Comparison of ENCODE assay signal across 7 mouse cellular contexts in the genomic region with DNA sequence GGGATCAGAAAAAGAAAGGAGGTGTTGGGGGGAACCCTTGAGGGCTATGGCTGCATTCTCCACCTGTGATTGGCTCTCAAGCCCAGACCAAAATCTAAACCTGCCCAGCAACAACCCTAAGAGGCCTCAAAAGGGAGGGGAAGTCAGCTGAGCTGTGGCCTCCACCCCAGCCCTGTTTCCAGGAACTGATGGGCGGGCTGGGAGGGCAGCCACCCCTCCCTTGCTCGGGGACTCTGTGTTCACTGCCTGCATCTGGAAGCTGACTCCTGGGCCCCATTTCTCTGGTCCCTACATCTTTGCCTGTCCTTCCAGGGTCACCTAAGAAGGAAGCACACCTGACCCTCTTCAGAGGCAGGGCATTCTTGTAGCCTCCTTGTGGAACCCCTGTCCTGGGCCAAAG. TPM values are rescaled to one million over a fixed set of nuclear protein-coding genes. Genes with fewer than 3 reads are reported as not detected.
DNase-seq lines count a peak whose midpoint lies in the region; ATAC-seq and TF ChIP-seq lines count a peak whose summit lies in the region.

No protein-coding gene starts in this region.

- H3K9me3 ChIP-seq in MEL (replicated peaks; ENCODE audit: insufficient read depth, low read length), result no peaks in the 10 kb centered on the region
- no peaks in the 10 kb centered on the region for H3K9me3 ChIP-seq in liver, postnatal 0 days (ENCODE audit: low read length)

- ATAC-seq in inflammation-experienced regulatory T-cells, adult 6 months, result peak; percentile 72
- ATAC-seq in liver, postnatal 0 days, result peak; percentile 89

- H3K4me1 ChIP-seq in MEL (ENCODE audit: control insufficient read depth in 1 of 2, insufficient read depth in 2 of 2, low read length in 2 of 2), result peaks cover 36 to 53% of the 10 kb centered on the region in 2 experiments
- peaks cover 54% of the 10 kb centered on the region for H3K4me1 ChIP-seq in liver, postnatal 0 days (ENCODE audit: insufficient read depth)
- H3K4me1 ChIP-seq in spleen, adult 2 months (ENCODE audit: control insufficient read depth, insufficient read depth, insufficient read length), result peaks cover 43% of the 10 kb centered on the region; the same call in 1 of the 2 replicates

- H3K27ac ChIP-seq in MEL (ENCODE audit: control insufficient read depth, low read depth, low read length), result peak overlapping the region; percentile 95
- peak overlapping the region; percentile 98 for H3K27ac ChIP-seq in liver, postnatal 0 days (ENCODE audit: low read depth)
- peak overlapping the region; percentile 88 for H3K27ac ChIP-seq in spleen, adult 2 months (ENCODE audit: insufficient read depth, low read length)

- H3K36me3 ChIP-seq in MEL (ENCODE audit: control insufficient read depth in 1 of 2, insufficient read depth in 2 of 2, low read length in 2 of 2), result peaks cover under 1 to 47% of the 10 kb centered on the region in 2 experiments; a peak in 3 of 4 replicates
- 0 out of 2 replicates have a peak, but pooled peaks cover 3% of the 10 kb centered on the region for H3K36me3 ChIP-seq in liver, postnatal 0 days (replicated peaks; ENCODE audit: insufficient read depth, low read length)
- H3K36me3 ChIP-seq in spleen, adult 2 months (ENCODE audit: control insufficient read depth, insufficient read depth, low read length), result 0 out of 2 replicates have a peak, but pooled peaks cover 1% of the 10 kb centered on the region

- TF ChIP-seq POLR2A in MEL (IDR thresholded peaks at IDR 0.05; ENCODE audit: control insufficient read depth in 1 of 2, insufficient read depth in 1 of 2, low read depth in 1 of 2, low read length in 2 of 2, poor library complexity in 1 of 2), result peak in 1 of 2 experiments; percentile 70; a peak in 2 of 4 replicates
- TF ChIP-seq POLR2A in spleen, adult 2 months (IDR thresholded peaks at IDR 0.05; ENCODE audit: low read depth, low read length), result peak; percentile 57; the same call in 1 of the 2 replicates

- 0% methylated on average over 2 of the region's 2 CpGs for WGBS in liver, postnatal 0 days (ENCODE audit: insufficient replicate concordance)
- WGBS in spleen, adult 2 months, result 0% methylated on average over 2 of the region's 2 CpGs

- TF ChIP-seq CTCF in MEL (IDR thresholded peaks at IDR 0.05 in 2 of 3, conservative IDR thresholded peaks at IDR 0.05 in 1 of 3; ENCODE audit: control insufficient read depth in 1 of 3, insufficient read depth in 1 of 3, low read depth in 2 of 3, low read length in 3 of 3, poor library complexity in 1 of 3, severe bottlenecking in 1 of 3), result no peak
- no peak for TF ChIP-seq CTCF in liver, postnatal 0 days (IDR thresholded peaks at IDR 0.05; ENCODE audit: low read depth)
- no peak for TF ChIP-seq CTCF in spleen, adult 2 months (IDR thresholded peaks at IDR 0.05; ENCODE audit: extremely low read depth, insufficient read depth, insufficient read length, insufficient replicate concordance)

- TF ChIP-seq EP300 in MEL (IDR thresholded peaks at IDR 0.05; ENCODE audit: low read depth in 1 of 2, low read length in 2 of 2), result no peak
- TF ChIP-seq EP300 in liver, postnatal 0 days (IDR thresholded peaks at IDR 0.05; ENCODE audit: low read depth), result peak; percentile 87

- H3K27me3 ChIP-seq in MEL (ENCODE audit: control insufficient read depth in 1 of 2, insufficient read depth in 2 of 2, low read length in 2 of 2), result no peaks in the 10 kb centered on the region
- no peaks in the 10 kb centered on the region for H3K27me3 ChIP-seq in liver, postnatal 0 days (ENCODE audit: insufficient read depth, low read length)
- H3K27me3 ChIP-seq in spleen, adult 2 months (ENCODE audit: control insufficient read depth, insufficient read depth, low read length), result no peaks in the 10 kb centered on the region

- H3K4me3 ChIP-seq in MEL (ENCODE audit: control insufficient read depth in 1 of 2, insufficient read depth in 1 of 2, low read depth in 2 of 2, low read length in 2 of 2), result peak overlapping the region; percentile 18 to 28; a peak in 3 of 4 replicates
- H3K4me3 ChIP-seq in liver, postnatal 0 days (ENCODE audit: low read depth, low read length), result peak overlapping the region; percentile 34
- peak overlapping the region; percentile 26; the same call in 1 of the 2 replicates for H3K4me3 ChIP-seq in spleen, adult 2 months (ENCODE audit: extremely low read depth, insufficient read depth, insufficient read length)

- peak overlapping the region; percentile 71 for H3K9ac ChIP-seq in MEL (ENCODE audit: control insufficient read depth, low read depth, low read length, poor library complexity, severe bottlenecking)
- peak overlapping the region; percentile 79 for H3K9ac ChIP-seq in liver, postnatal 0 days (replicated peaks)

- DNase-seq in MEL (ENCODE audit: low read depth, low spot score), result peak; percentile 100
- DNase-seq in adrenal gland, postnatal 14 days, result peak; percentile 86
- peak; percentile 66 for DNase-seq in gastrocnemius, postnatal 10 days
- peak; percentile 90 for DNase-seq in liver, postnatal 0 days
- peak; percentile 86 to 92 for DNase-seq in spleen, adult 2 months (ENCODE audit: low read depth in 1 of 2, low spot score in 2 of 2)
- no peak for DNase-seq in left cerebral cortex, adult 18-20 months (ENCODE audit: low spot score in 2 of 2)

- TF ChIP-seq RAD21 in MEL (IDR thresholded peaks at IDR 0.05; ENCODE audit: low read depth, low read length), result no peak

- H3K4me2 ChIP-seq in liver, postnatal 0 days (ENCODE audit: low read depth, low read length), result peak overlapping the region; percentile 73

- H3K79me2 ChIP-seq in MEL (ENCODE audit: control insufficient read depth, insufficient read depth, low read length, poor library complexity), result peaks cover 27% of the 10 kb centered on the region

TF ChIP-seq in MEL, 35 proteins besides CTCF, POLR2A, EP300 and RAD21:
- TF ChIP-seq MYC (IDR thresholded peaks at IDR 0.05; ENCODE audit: low read depth, low read length) (no peak), UBTF (IDR thresholded peaks at IDR 0.05; ENCODE audit: borderline replicate concordance, insufficient read depth, low read depth, low read length) (0 out of 2 replicates have a peak, but pooled peaks have one; percentile 32), TBP (IDR thresholded peaks at IDR 0.05; ENCODE audit: low read depth, low read length) (0 out of 2 replicates have a peak, but pooled peaks have one; percentile 33)

RNA-seq across cellular contexts. Expression of a gene that starts 13.5 kb away (rescaled TPM):
- total RNA-seq in MEL (2012; rRNA removed), result 0.03 and 0.27 TPM in 2 replicates
- polyA plus RNA-seq in MEL (2012; ENCODE audit: insufficient read depth in 1 of 2, insufficient read length in 2 of 2, low read depth in 1 of 2, low replicate concordance in 2 of 2, missing spikeins in 1 of 2), result under 1 TPM in 1 of 2 experiments, not detected in 1; 0.88 TPM
- total RNA-seq in adrenal gland, postnatal 14 days (2021), result 6.6 and 8.4 TPM in 2 replicates
- total RNA-seq in gastrocnemius, postnatal 10 days (2021), result 10 to 100 TPM; 23.9 to 26.3 TPM
- 1 to 10 TPM; 2.0 to 4.6 (median 2.2) TPM for polyA plus RNA-seq in inflammation-experienced regulatory T-cells, adult 6 months (2017; shearing (Covaris generic))
- polyA plus RNA-seq in liver, postnatal 0 days (2015; fragmentation: Nextera tagmentation; extraction: Ambion mirVana), result 2.5 and 2.6 TPM in 2 replicates
- 7.9 and 8.1 TPM in 2 replicates for polyA plus RNA-seq in spleen, adult 2 months (2012; rRNA removed)
- total RNA-seq in left cerebral cortex, adult 18-20 months (2021), result 1 to 10 TPM; 4.4 to 8.2 TPM

RNA-seq across cellular contexts. Expression of a gene that starts 15.6 kb away (rescaled TPM):
- total RNA-seq in MEL (2012; rRNA removed), result 140 and 142 TPM in 2 replicates
- polyA plus RNA-seq in MEL (2012; ENCODE audit: insufficient read depth in 1 of 2, insufficient read length in 2 of 2, low read depth in 1 of 2, low replicate concordance in 2 of 2, missing spikeins in 1 of 2), result 100 to 1,000 TPM; 156 to 211 TPM
- total RNA-seq in adrenal gland, postnatal 14 days (2021), result 151 and 187 TPM in 2 replicates
- total RNA-seq in gastrocnemius, postnatal 10 days (2021), result 100 to 1,000 TPM in 1 of 2 experiments, 10 to 100 TPM in 1; 96.8 to 111 TPM
- polyA plus RNA-seq in inflammation-experienced regulatory T-cells, adult 6 months (2017; shearing (Covaris generic)), result 10 to 100 TPM; 50.5 to 86.1 (median 61.6) TPM
- polyA plus RNA-seq in liver, postnatal 0 days (2015; fragmentation: Nextera tagmentation; extraction: Ambion mirVana), result 36.2 and 38.2 TPM in 2 replicates
- 169 and 276 TPM in 2 replicates for polyA plus RNA-seq in spleen, adult 2 months (2012; rRNA removed)
- total RNA-seq in left cerebral cortex, adult 18-20 months (2021), result 10 to 100 TPM; 59.7 to 64.1 TPM

RNA-seq across cellular contexts. Expression of a gene that starts 49.4 kb away (rescaled TPM):
- total RNA-seq in MEL (2012; rRNA removed), result 68.5 and 85.2 TPM in 2 replicates
- polyA plus RNA-seq in MEL (2012; ENCODE audit: insufficient read depth in 1 of 2, insufficient read length in 2 of 2, low read depth in 1 of 2, low replicate concordance in 2 of 2, missing spikeins in 1 of 2), result 10 to 100 TPM in 1 of 2 experiments, not detected in 1; 90.5 TPM
- total RNA-seq in adrenal gland, postnatal 14 days (2021), result 72.6 and 74.5 TPM in 2 replicates
- 10 to 100 TPM; 80.1 to 80.2 TPM for total RNA-seq in gastrocnemius, postnatal 10 days (2021)
- 10 to 100 TPM; 68.7 to 89.9 (median 76.3) TPM for polyA plus RNA-seq in inflammation-experienced regulatory T-cells, adult 6 months (2017; shearing (Covaris generic))
- polyA plus RNA-seq in liver, postnatal 0 days (2015; fragmentation: Nextera tagmentation; extraction: Ambion mirVana), result 20.1 and 23.9 TPM in 2 replicates
- polyA plus RNA-seq in spleen, adult 2 months (2012; rRNA removed), result 8.3 and 10.4 TPM in 2 replicates
- 100 to 1,000 TPM; 351 to 360 TPM for total RNA-seq in left cerebral cortex, adult 18-20 months (2021)

Comparison
In these comparisons a context has a peak if more than half of its experiments do, and no peak if none do; other contexts are left out.
1. DNase-seq: peak in MEL (single experiment), adrenal gland, postnatal 14 days (single experiment), gastrocnemius, postnatal 10 days (single experiment), liver, postnatal 0 days (single experiment) and spleen, adult 2 months (2 of 2); none in left cerebral cortex, adult 18-20 months (0 of 2).
2. Peak in every context shown above with its lines, with median percentiles within 50 percentile points of each other: H3K27ac ChIP-seq and H3K4me3 ChIP-seq.